8 mouse cellular contexts compared by ENCODE assay signal in the genomic region with DNA sequence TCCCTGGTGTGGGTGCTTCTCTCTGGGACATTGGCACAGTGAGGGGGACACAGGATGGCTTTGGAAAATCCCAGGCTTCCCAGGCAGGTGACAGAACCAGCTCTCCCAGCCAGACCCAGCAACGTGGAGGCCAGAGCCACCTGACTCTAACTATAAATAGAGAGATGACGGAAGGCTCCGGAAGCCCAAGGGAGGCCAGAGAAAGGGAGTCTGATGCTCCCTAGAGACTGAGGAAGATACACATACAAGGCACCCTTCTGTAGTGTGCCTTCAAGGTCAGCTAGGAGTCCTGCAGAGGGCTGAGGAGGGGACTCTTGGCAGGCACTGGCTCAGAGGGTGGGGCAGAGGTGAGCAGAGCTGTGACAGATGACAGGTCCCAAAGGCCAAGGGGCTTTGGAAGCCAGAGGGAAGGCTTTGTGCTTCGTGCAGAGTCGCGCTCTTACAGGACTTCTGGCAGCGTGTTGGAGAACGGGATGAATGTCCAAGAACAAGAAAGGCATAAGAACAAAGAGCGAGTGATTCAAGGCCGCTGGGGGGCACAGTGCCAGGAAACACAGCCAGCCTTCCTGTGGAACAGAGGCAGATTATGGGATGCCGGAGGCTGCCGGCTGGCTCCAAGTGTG. TPM values are rescaled to one million over a fixed set of nuclear protein-coding genes. Genes with fewer than 3 reads are reported as not detected.
A peak's percentile ranks its signal among the peaks of the same experiment; 100 is the strongest.
DNase-seq lines count a peak whose midpoint lies in the region; ATAC-seq and TF ChIP-seq lines count a peak whose summit lies in the region.

No protein-coding gene starts in this region.

- H3K36me3 ChIP-seq in forebrain, embryonic 16.5 days (ENCODE audit: control insufficient read depth, insufficient read depth): no peaks in the 10 kb centered on the region
- H3K36me3 ChIP-seq in heart, postnatal 0 days (replicated peaks; ENCODE audit: control insufficient read depth, insufficient read depth, low read length): no peaks in the 10 kb centered on the region
- H3K36me3 ChIP-seq in neural tube, embryonic 13.5 days: no peaks in the 10 kb centered on the region

- peaks cover 13% of the 10 kb centered on the region for H3K4me1 ChIP-seq in forebrain, embryonic 16.5 days (replicated peaks; ENCODE audit: control insufficient read depth, insufficient read depth, low read length)
- peaks cover 11% of the 10 kb centered on the region for H3K4me1 ChIP-seq in heart, postnatal 0 days (ENCODE audit: control insufficient read depth, insufficient read depth)
- H3K4me1 ChIP-seq in neural tube, embryonic 13.5 days (replicated peaks): peaks cover 34% of the 10 kb centered on the region

- DNase-seq in urinary bladder, postnatal 4 days (ENCODE audit: low spot score in 2 of 2): peak; percentile 65 to 66
- DNase-seq in urinary bladder, postnatal 25 days (ENCODE audit: low spot score): no peak
- DNase-seq in heart, postnatal 0 days (ENCODE audit: low spot score): peak; percentile 74
- DNase-seq in left cerebral cortex, adult 2 months (ENCODE audit: extremely low spot score in 1 of 2, low spot score in 2 of 2): peak; percentile 74 to 78

- no peak overlapping the region for H3K9ac ChIP-seq in forebrain, embryonic 16.5 days (replicated peaks; ENCODE audit: low read depth, low read length)
- H3K9ac ChIP-seq in heart, postnatal 0 days (replicated peaks; ENCODE audit: low read depth, low read length): peak overlapping the region; percentile 6; the same call in 1 of the 2 replicates
- no peak overlapping the region for H3K9ac ChIP-seq in neural tube, embryonic 13.5 days

- no peak overlapping the region for H3K27ac ChIP-seq in forebrain, embryonic 16.5 days (ENCODE audit: low read length)
- H3K27ac ChIP-seq in heart, postnatal 0 days (ENCODE audit: low read depth): peak overlapping the region; percentile 83
- peak overlapping the region; percentile 66 for H3K27ac ChIP-seq in left cerebral cortex, adult 2 months
- H3K27ac ChIP-seq in neural tube, embryonic 13.5 days (replicated peaks): peak overlapping the region; percentile 71

- ATAC-seq in forebrain, embryonic 16.5 days: peak; percentile 62
- peak; percentile 83 for ATAC-seq in heart, postnatal 0 days (ENCODE audit: insufficient read depth, low read depth)
- peak; percentile 48 for ATAC-seq in neural tube, embryonic 13.5 days (ENCODE audit: low read depth)
- ATAC-seq in inflammation-experienced regulatory T-cells, adult 6 months: no peak
- ATAC-seq in CD4-positive, CD25-positive, alpha-beta regulatory T cell, adult 4 months: no peak

- no peaks in the 10 kb centered on the region for H3K9me3 ChIP-seq in forebrain, embryonic 16.5 days (ENCODE audit: control insufficient read depth, low read length)
- H3K9me3 ChIP-seq in heart, postnatal 0 days (replicated peaks; ENCODE audit: control insufficient read depth, low read length): no peaks in the 10 kb centered on the region
- no peaks in the 10 kb centered on the region for H3K9me3 ChIP-seq in neural tube, embryonic 13.5 days

- TF ChIP-seq EP300 in heart, postnatal 0 days (IDR thresholded peaks at IDR 0.05; ENCODE audit: low read depth): no peak

- H3K4me3 ChIP-seq in forebrain, embryonic 16.5 days (replicated peaks; ENCODE audit: low read length): no peak overlapping the region
- no peak overlapping the region for H3K4me3 ChIP-seq in heart, postnatal 0 days (ENCODE audit: low read depth, low read length)
- no peak overlapping the region for H3K4me3 ChIP-seq in left cerebral cortex, adult 2 months
- no peak overlapping the region for H3K4me3 ChIP-seq in neural tube, embryonic 13.5 days

- intact Hi-C loops in left cerebral cortex, adult 2 months (cut with DNase I): loop anchor here (1.0 kb wide), 1 partner anchor 46 kb away; no protein-coding TSS in a partner anchor

- WGBS in forebrain, embryonic 16.5 days: 12% methylated on average over 12 of the region's 12 CpGs
- 9% methylated on average over 12 of the region's 12 CpGs for WGBS in heart, postnatal 0 days
- 27% methylated on average over 12 of the region's 12 CpGs for WGBS in neural tube, embryonic 13.5 days

- no peak for TF ChIP-seq CTCF in heart, postnatal 0 days (IDR thresholded peaks at IDR 0.05; ENCODE audit: low read depth)
- TF ChIP-seq CTCF in left cerebral cortex, adult 2 months (IDR thresholded peaks at IDR 0.05): no peak; the same call in 1 of the 2 replicates

- H3K4me2 ChIP-seq in forebrain, embryonic 16.5 days (ENCODE audit: low read length): no peak overlapping the region
- peak overlapping the region; percentile 42 for H3K4me2 ChIP-seq in heart, postnatal 0 days (ENCODE audit: low read depth, low read length)
- no peak overlapping the region for H3K4me2 ChIP-seq in neural tube, embryonic 13.5 days

- no peaks in the 10 kb centered on the region for H3K27me3 ChIP-seq in forebrain, embryonic 16.5 days (replicated peaks; ENCODE audit: control insufficient read depth, insufficient read depth, low read length)
- 0 out of 2 replicates have a peak, but pooled peaks cover 15% of the 10 kb centered on the region for H3K27me3 ChIP-seq in heart, postnatal 0 days (ENCODE audit: control insufficient read depth, insufficient read depth, low read length)
- peaks cover 28% of the 10 kb centered on the region; the same call in 1 of the 2 replicates for H3K27me3 ChIP-seq in neural tube, embryonic 13.5 days

RNA-seq across cellular contexts. Expression of a gene that starts 37.3 kb away (rescaled TPM):
- polyA plus RNA-seq in forebrain, embryonic 16.5 days (2015; fragmentation: Nextera tagmentation; extraction: Ambion mirVana): 8.1 and 8.4 TPM in 2 replicates
- total RNA-seq in heart, postnatal 0 days (2014; rRNA removed; ENCODE audit: low replicate concordance): 0.92 and 1.4 TPM in 2 replicates
- 0.52 and 0.60 TPM in 2 replicates for polyA plus RNA-seq in heart, postnatal 0 days (2015; fragmentation: Nextera tagmentation; extraction: Ambion mirVana)
- 10 to 100 TPM; 93.7 to 95.4 TPM for total RNA-seq in left cerebral cortex, adult 2 months (2021)
- 6.3 and 6.4 TPM in 2 replicates for polyA plus RNA-seq in neural tube, embryonic 13.5 days (2015; fragmentation: Nextera tagmentation; extraction: Ambion mirVana)
- under 1 TPM in 1 of 3 experiments, not detected in 2; 0.11 TPM for polyA plus RNA-seq in inflammation-experienced regulatory T-cells, adult 6 months (2017; shearing (Covaris generic))
- polyA plus RNA-seq in CD4-positive, CD25-positive, alpha-beta regulatory T cell, adult 4 months (2017; shearing (Covaris generic)): not detected

RNA-seq across cellular contexts. Expression of a gene that starts 47.0 kb away (rescaled TPM):
- 6.9 and 9.7 TPM in 2 replicates for polyA plus RNA-seq in forebrain, embryonic 16.5 days (2015; fragmentation: Nextera tagmentation; extraction: Ambion mirVana)
- total RNA-seq in heart, postnatal 0 days (2014; rRNA removed; ENCODE audit: low replicate concordance): 5.0 and 6.0 TPM in 2 replicates
- 0.78 and 0.96 TPM in 2 replicates for polyA plus RNA-seq in heart, postnatal 0 days (2015; fragmentation: Nextera tagmentation; extraction: Ambion mirVana)
- total RNA-seq in left cerebral cortex, adult 2 months (2021): 100 to 1,000 TPM; 326 to 329 TPM
- polyA plus RNA-seq in neural tube, embryonic 13.5 days (2015; fragmentation: Nextera tagmentation; extraction: Ambion mirVana): 9.6 and 10.7 TPM in 2 replicates
- under 1 TPM in 1 of 3 experiments, not detected in 2; 0.05 TPM for polyA plus RNA-seq in inflammation-experienced regulatory T-cells, adult 6 months (2017; shearing (Covaris generic))
- polyA plus RNA-seq in CD4-positive, CD25-positive, alpha-beta regulatory T cell, adult 4 months (2017; shearing (Covaris generic)): not detected

Comparison
In these comparisons a context has a peak if more than half of its experiments do, and no peak if none do; other contexts are left out.
1. ATAC-seq: peak in forebrain, embryonic 16.5 days (single experiment), heart, postnatal 0 days (single experiment) and neural tube, embryonic 13.5 days (single experiment); none in inflammation-experienced regulatory T-cells, adult 6 months (single experiment) and CD4-positive, CD25-positive, alpha-beta regulatory T cell, adult 4 months (single experiment).